Mouse (Mus musculus) liver (tissue): Measurements from ENCODE around the gene Ptchd4.

Source experiments
- DNase-seq: peaks from one replicate; pipeline ENCODE4 v3.0.0-alpha.2; 2020; ENCODE audit warnings: mixed read lengths

Gene Ptchd4

GRCm38 (mm10) chr17:42315669-42316611 is at the start of gene Ptchd4:
Gene Ptchd4, plus strand, starts transcription at chr17:42315947.
- peak; percentile 10 for DNase-seq

GRCm38 (mm10) chr17:42276861-42277260 is 38.9 kb upstream of the Ptchd4 start:
- DNase-seq = no peak

- DNase-seq = no peak
These were observed 31.4 kb upstream of the Ptchd4 start for GRCm38 (mm10) chr17:42284391-42284790.

GRCm38 (mm10) chr17:42286255-42286654 is 29.5 kb upstream of the Ptchd4 start:
- no peak for DNase-seq

GRCm38 (mm10) chr17:42290341-42290740 is 25.4 kb upstream of the Ptchd4 start:
- DNase-seq = no peak

GRCm38 (mm10) chr17:42291793-42292192 is 24.0 kb upstream of the Ptchd4 start:
- DNase-seq = no peak

- no peak for DNase-seq
These were observed 17.8 kb upstream of the Ptchd4 start for GRCm38 (mm10) chr17:42297986-42298385.

- DNase-seq = no peak
These were observed 16.1 kb upstream of the Ptchd4 start for GRCm38 (mm10) chr17:42299681-42300080.

- DNase-seq = no peak
These were observed 12.6 kb upstream of the Ptchd4 start for GRCm38 (mm10) chr17:42303062-42303577.

GRCm38 (mm10) chr17:42304262-42304661 is 11.5 kb upstream of the Ptchd4 start:
- no peak for DNase-seq

GRCm38 (mm10) chr17:42307001-42307400 is 8.7 kb upstream of the Ptchd4 start:
- no peak for DNase-seq

- no peak for DNase-seq
These were observed 5.6 kb upstream of the Ptchd4 start for GRCm38 (mm10) chr17:42310136-42310535.

- DNase-seq = no peak
These were observed 850 bp downstream of the Ptchd4 start for GRCm38 (mm10) chr17:42316612-42316982.

- no peak for DNase-seq
These were observed 20.0 kb downstream of the Ptchd4 start for GRCm38 (mm10) chr17:42335787-42336186.

GRCm38 (mm10) chr17:42336571-42336970 is 20.8 kb downstream of the Ptchd4 start:
- DNase-seq = no peak

- no peak for DNase-seq
These were observed 30.3 kb downstream of the Ptchd4 start for GRCm38 (mm10) chr17:42346027-42346426.

- no peak for DNase-seq
These were observed 42.7 kb downstream of the Ptchd4 start for GRCm38 (mm10) chr17:42358481-42358880.

- DNase-seq = no peak
These were observed 47.5 kb downstream of the Ptchd4 start for GRCm38 (mm10) chr17:42363085-42363710.

- no peak for DNase-seq
These were observed 49.0 kb downstream of the Ptchd4 start for GRCm38 (mm10) chr17:42364716-42365115.

GRCm38 (mm10) chr17:42374881-42375280 is 59.1 kb downstream of the Ptchd4 start:
- DNase-seq = no peak

- no peak for DNase-seq
These were observed 77.3 kb downstream of the Ptchd4 start for GRCm38 (mm10) chr17:42393086-42393485.

- DNase-seq = no peak
These were observed 79.6 kb downstream of the Ptchd4 start for GRCm38 (mm10) chr17:42395299-42395698.

- no peak for DNase-seq
These were observed 102.7 kb downstream of the Ptchd4 start for GRCm38 (mm10) chr17:42418449-42418848.

- DNase-seq = no peak
These were observed 112.2 kb downstream of the Ptchd4 start for GRCm38 (mm10) chr17:42427961-42428360.
